Comparison of ENCODE assay signal across 30 mouse cellular contexts in the genomic region with DNA sequence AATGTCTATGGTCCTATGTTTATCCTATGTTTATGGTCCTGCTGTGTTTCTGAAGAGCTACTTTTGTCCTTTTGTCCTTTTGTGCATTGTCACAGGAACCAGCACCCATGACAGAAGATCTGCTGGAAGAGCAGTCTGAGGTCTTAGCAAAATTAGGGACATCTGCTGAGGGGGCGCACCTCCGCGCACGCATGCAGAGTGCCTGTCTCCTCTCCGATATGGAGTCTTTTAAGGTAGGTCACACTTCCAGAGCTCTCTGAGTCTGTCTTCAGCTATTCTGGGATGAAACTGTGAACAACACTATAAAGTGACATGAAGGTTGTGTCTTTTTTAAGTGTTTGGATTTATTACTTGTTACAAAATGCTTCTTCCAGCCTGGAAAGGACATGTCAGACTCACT.
DNase-seq lines count a peak whose midpoint lies in the region.
"Had no signal": no experiment of that assay in that cellular context is flagged by ENCODE, and none has a peak within 500 bp of the region (broad histone marks: within the 10 kb centered on the region; RNA-seq: fewer than 3 reads in every experiment).

No protein-coding gene starts in this region.

- H3K27me3 ChIP-seq in heart, embryonic 10.5 days (ENCODE audit: insufficient read depth, poor library complexity, severe bottlenecking): no peaks in the 10 kb centered on the region
- H3K27me3 ChIP-seq: embryonic facial prominence, embryonic 15.5 days; forebrain, embryonic 12.5 days; heart, embryonic 13.5 days; hindbrain, embryonic 15.5 days; limb, embryonic 15.5 days; liver, embryonic 13.5 days; midbrain, embryonic 13.5 days; neural tube, embryonic 13.5 days had no signal

- intact Hi-C loops in left cerebral cortex, postnatal 25 days (cut with DNase I): loop anchor here (1.0 kb wide), 2 partner anchors 20 to 98 kb away; no protein-coding TSS in a partner anchor

- H3K4me3 ChIP-seq in heart, embryonic 10.5 days: no peak overlapping the region
- H3K4me3 ChIP-seq: embryonic facial prominence, embryonic 10.5 days; embryonic facial prominence, embryonic 15.5 days; forebrain, embryonic 12.5 days; heart, adult 2 months; heart, embryonic 13.5 days; hindbrain, embryonic 10.5 days; hindbrain, embryonic 15.5 days; limb, embryonic 10.5 days; limb, embryonic 15.5 days; liver, embryonic 13.5 days; midbrain, embryonic 13.5 days; neural tube, embryonic 13.5 days had no signal

- peak; percentile 49 for DNase-seq in layer of hippocampus, adult 9-11 months
- DNase-seq in layer of hippocampus, adult 9-10 months (ENCODE audit: low spot score): no peak
- peak; percentile 62 to 88 for DNase-seq in frontal cortex, postnatal 36 days (ENCODE audit: low spot score in 2 of 2)
- peak; percentile 53 to 93 for DNase-seq in left cerebral cortex, postnatal 25 days (ENCODE audit: low spot score in 2 of 2)
- peak; percentile 65 for DNase-seq in right cerebral cortex, postnatal 25 days
- no peak for DNase-seq in urinary bladder, adult 18-20 months (ENCODE audit: low spot score in 2 of 2)
- no peak for DNase-seq in heart, embryonic 10.5 days (ENCODE audit: low spot score)
- DNase-seq: adrenal gland, postnatal 25 days; cerebellum, adult 18-20 months; cerebellum, postnatal 10 days; forebrain, postnatal 0 days; heart, adult 2 months; heart, postnatal 10 days; kidney, adult 18-20 months; kidney, postnatal 4 days; liver, embryonic 13.5 days; lung, adult 18-20 months; lung, postnatal 10 days; thymus, postnatal 14 days had no signal

- peaks cover 8% of the 10 kb centered on the region; the same call in 1 of the 2 replicates for H3K9me3 ChIP-seq in heart, embryonic 10.5 days
- H3K9me3 ChIP-seq: forebrain, embryonic 12.5 days; hindbrain, embryonic 15.5 days; limb, embryonic 10.5 days; limb, embryonic 15.5 days; liver, embryonic 13.5 days; midbrain, embryonic 13.5 days; neural tube, embryonic 13.5 days had no signal

- no peaks in the 10 kb centered on the region for H3K4me1 ChIP-seq in heart, embryonic 10.5 days
- H3K4me1 ChIP-seq: embryonic facial prominence, embryonic 10.5 days; embryonic facial prominence, embryonic 15.5 days; forebrain, embryonic 12.5 days; hindbrain, embryonic 10.5 days; hindbrain, embryonic 15.5 days; limb, embryonic 10.5 days; limb, embryonic 15.5 days; liver, embryonic 13.5 days; midbrain, embryonic 13.5 days; neural tube, embryonic 13.5 days had no signal

- no peak overlapping the region for H3K27ac ChIP-seq in heart, embryonic 10.5 days
- H3K27ac ChIP-seq: embryonic facial prominence, embryonic 10.5 days; embryonic facial prominence, embryonic 15.5 days; forebrain, embryonic 12.5 days; heart, adult 2 months; heart, embryonic 13.5 days; hindbrain, embryonic 10.5 days; hindbrain, embryonic 15.5 days; limb, embryonic 10.5 days; limb, embryonic 15.5 days; liver, embryonic 13.5 days; macrophage; midbrain, embryonic 13.5 days; neural tube, embryonic 13.5 days had no signal

- WGBS in heart, embryonic 10.5 days: 92% methylated on average over 5 of the region's 5 CpGs

- H3K36me3 ChIP-seq in heart, embryonic 10.5 days: peaks cover 70% of the 10 kb centered on the region

Comparison
In these comparisons a context has a peak if more than half of its experiments do, and no peak if none do; other contexts are left out.
1. DNase-seq: peak in layer of hippocampus, adult 9-11 months (single experiment), frontal cortex, postnatal 36 days (2 of 2), left cerebral cortex, postnatal 25 days (2 of 2) and right cerebral cortex, postnatal 25 days (single experiment); none in layer of hippocampus, adult 9-10 months (single experiment), urinary bladder, adult 18-20 months (0 of 2) and heart, embryonic 10.5 days (single experiment).